Mouse (Mus musculus) layer of hippocampus, adult 11-12 months (tissue): ENCODE measurements at regions not wholly inside any gene's neighbourhood (a gene's known extent, or its start where the extent isn't known, plus 50 kb on each side); places are given as distances from the start of the nearest gene placed in this dataset.

Experiments used
- DNase-seq: peaks from one replicate; pipeline ENCODE4 v3.0.0; 2022; ENCODE audit warnings: low spot score

- DNase-seq, result peak; percentile 33
These were observed 283.6 kb upstream of the Klf4 start for GRCm38 (mm10) chr4:55815832-55816231.

GRCm38 (mm10) chr4:55812846-55813245 is 280.6 kb upstream of the Klf4 start:
- DNase-seq, result no peak

- no peak for DNase-seq
These were observed 279.4 kb upstream of the Klf4 start for GRCm38 (mm10) chr4:55811656-55812055.

DNA sequence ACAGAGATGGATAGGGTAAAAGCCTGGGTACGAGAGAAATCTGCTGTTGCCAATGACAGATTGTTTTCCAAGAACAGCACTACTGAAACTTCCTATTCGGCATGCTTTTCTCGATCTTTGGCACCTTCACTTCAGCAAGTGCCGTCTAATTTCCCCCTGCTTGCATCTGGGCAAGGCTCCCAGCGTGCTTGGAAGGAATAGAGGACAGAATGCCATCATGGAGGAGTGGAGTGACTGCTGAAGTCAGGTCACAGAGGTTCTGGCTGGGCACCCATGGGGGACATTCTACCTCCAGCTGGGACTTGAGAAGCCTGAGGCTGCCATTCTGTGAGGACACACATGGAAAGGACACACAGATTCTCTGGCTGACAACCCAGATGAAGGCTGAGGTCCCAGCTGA is 276.2 kb upstream of the Klf4 start:
- no peak for DNase-seq

DNA sequence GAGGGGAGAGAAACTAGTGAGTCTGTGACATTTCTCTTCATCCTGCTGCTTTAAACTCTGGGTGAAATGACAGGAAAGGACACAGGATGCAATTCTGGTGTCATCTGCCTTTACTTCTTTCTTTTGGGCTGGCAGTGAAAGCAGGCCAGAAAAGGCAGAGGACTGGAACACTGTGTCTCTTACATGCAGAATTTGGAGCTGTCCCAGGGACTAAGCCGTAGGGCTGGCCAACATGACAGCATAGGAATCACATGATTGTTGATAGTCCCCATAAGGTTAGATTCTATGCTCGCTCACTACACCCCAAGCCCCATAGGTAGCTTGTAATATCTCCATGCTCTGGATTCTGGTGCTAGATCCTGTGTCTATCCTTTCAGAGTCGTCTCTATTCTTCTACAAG is 274.5 kb upstream of the Klf4 start:
- DNase-seq, result no peak

DNA sequence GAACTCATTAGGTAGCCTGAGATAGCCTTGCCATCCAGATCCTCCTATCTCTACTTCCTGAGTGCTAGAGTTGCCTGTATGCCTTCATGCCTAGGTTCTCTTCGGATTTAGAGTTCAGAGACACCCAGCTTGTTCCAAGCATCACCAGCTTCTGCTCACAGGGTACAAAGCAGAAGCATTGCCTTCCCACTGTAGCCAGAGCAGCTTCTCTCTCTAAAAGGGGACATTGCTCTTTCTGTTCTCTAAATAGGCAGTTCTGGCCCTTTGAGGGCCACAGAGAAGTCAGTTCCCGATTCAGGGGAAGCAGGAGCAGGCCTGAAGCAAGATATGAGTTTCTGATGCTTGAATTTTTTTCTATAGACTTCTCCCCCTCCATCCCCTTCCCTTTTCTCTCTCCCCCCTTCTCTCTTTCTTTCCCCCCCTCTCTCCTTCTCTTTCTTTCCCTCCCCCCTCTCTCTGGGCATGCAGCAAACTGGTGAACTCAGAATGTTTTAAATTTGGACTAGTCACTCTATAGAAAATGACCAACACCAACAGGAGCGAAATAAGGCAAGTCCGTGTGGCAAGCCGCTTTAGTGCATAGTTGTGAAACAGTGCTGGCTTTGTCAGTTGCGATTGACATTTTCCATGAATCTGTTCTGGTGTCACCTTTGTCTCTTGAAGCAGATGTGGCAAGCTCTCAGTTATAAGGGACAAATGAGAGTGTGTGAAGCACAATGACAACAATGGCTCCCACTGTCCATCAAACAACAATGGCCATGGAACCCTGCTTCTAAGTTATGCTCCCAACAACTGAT is 273.2 kb upstream of the Klf4 start:
- DNase-seq, result no peak

DNA sequence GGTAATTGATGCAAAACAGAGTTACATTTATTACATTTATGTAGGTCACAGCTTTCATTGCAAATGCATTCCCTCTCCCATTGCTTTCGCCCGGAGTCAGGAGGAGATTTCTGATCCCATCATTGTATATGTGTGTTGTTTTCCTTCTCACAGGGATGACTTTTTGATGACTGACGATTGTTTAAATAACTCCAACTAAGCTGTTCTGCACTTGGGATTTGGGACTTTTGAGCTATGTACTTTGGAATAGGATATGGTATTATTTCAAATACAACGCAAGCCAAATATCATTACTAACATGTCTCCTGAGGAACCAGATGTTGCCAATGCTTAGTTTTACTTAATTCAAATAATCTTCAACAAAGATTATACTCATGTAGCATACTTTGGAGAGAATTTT is 269.8 kb upstream of the Klf4 start:
- no peak for DNase-seq

GRCm38 (mm10) chr4:55798099-55798498 is 265.8 kb upstream of the Klf4 start:
- DNase-seq, result no peak

DNA sequence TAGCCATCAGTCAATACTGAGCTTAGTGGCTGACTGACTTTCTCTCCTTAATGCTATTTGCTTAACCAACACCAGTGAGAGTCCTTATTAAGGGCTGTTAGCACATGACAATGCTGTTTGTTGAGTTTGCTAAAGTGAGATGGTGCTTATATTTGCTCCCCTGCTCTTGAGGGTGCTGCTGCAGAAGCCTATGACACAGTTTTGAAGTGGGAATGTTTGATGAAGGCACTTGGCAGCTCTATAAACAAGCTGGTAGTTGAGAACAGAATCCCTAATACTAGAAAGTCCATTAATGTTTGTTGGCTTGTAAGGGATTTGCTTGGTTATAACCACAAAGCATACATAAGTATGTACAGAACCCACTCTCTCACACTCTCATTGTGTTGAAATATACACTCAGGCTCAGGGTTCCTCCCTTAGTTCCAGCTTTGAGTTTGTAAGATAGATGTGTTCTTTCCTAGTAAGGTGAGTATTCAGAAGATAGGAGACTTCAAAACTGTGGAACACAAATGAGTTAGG is 249.1 kb upstream of the Klf4 start:
- DNase-seq, result no peak

- peak; percentile 60 for DNase-seq
These were observed 247.3 kb upstream of the Klf4 start for GRCm38 (mm10) chr4:55779581-55779980.

GRCm38 (mm10) chr4:55775858-55776257 is 243.6 kb upstream of the Klf4 start:
- DNase-seq, result no peak

DNA sequence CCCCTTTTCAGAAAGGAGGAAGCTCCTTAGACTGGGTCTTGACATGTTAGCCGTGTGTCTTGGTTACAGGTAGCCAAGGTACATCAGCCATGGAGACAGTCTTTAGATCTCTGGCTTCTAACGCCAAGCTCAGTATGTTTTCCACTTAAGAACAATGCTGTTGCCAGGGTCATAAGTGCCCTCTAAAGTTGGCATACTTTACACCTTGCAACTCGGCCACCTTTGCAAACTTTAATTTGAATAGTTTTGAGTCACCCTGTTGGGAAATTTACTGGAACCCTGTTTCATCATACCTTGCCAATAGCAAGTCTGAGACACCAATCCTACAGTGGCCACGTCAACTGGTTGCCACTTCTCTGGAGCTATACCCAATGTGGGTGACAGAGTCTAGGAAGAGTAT is 242.3 kb upstream of the Klf4 start:
- DNase-seq, result no peak

GRCm38 (mm10) chr4:55769656-55770055 is 237.4 kb upstream of the Klf4 start:
- DNase-seq, result no peak

DNA sequence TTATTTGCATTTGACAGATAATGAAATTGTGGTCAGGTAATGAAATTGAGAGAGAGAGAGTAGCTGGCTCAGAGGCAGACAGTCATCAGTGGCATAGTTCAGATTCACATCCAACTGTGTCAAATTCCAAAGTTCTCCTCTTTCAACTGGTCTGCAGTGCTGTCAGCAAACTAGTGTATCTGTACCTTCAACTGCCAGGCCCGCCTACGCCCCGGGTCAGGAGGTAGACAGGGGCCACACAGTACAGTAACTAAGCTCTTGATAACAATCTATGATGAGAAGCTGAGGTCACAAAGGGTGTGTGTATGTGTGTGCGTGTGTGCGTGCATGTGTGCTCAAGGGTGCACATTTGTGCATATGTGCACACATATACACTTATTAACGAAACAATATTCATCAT is 236.1 kb upstream of the Klf4 start:
- no peak for DNase-seq

GRCm38 (mm10) chr4:55767133-55767532 is 234.9 kb upstream of the Klf4 start:
- DNase-seq, result no peak

GRCm38 (mm10) chr4:55765780-55766179 is 233.5 kb upstream of the Klf4 start:
- no peak for DNase-seq

GRCm38 (mm10) chr4:55763112-55763511 is 230.8 kb upstream of the Klf4 start:
- no peak for DNase-seq

DNA sequence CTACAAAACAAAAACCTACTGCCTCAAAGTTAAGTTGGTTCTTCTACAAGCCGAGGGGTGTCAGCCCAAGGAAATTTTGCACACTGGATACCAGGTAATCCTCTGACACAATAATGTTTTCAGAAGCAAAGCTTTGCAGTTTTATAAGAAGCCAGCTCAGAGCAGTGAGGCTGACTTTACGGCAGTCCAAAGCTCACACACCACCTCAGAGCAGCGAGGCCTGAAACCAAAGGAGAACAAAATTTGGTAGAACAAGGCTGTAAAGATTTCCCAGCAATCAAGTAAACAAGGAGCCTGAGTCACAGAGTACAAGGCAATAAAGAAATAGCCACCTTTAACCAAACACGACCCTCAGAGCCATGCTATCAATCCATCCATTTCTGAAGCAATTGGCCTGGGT is 230.1 kb upstream of the Klf4 start:
- no peak for DNase-seq

DNA sequence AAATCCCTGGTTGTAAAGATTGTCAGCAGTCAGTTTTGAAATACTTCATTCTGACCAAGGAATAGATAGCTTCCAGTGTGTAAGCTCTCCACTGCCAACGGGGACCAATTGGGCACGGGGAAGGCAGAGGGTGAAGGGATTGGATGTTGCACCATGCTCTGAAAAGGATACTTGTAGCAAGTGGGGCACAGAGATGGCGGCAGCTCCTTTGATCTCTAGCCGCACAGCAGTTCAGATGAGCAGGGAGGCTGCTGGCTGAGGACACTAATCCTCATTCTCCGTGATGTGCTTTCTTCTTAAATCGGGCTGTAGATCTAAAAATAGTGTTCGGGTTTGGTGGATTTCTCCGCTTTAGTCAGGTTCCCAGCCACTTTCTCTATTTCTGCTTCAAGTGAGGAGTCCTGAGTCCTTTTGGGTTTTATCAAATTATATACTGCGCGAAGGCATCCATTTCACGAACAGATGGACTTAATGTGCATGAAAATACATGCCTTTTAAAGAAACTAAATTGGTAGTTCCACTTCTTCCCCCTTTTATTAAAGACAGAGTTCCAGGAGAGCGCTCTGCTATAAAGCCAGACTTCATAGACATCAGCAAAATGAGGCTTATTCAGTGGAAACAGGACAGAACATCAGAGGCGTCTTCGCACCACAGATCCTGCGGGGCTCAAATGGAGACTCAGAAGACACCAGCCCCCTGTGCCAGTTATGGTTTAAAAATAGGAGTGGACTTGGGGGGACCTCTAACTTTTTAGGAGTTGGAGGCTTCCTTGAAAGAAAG is 225.1 kb upstream of the Klf4 start:
- DNase-seq, result no peak

DNA sequence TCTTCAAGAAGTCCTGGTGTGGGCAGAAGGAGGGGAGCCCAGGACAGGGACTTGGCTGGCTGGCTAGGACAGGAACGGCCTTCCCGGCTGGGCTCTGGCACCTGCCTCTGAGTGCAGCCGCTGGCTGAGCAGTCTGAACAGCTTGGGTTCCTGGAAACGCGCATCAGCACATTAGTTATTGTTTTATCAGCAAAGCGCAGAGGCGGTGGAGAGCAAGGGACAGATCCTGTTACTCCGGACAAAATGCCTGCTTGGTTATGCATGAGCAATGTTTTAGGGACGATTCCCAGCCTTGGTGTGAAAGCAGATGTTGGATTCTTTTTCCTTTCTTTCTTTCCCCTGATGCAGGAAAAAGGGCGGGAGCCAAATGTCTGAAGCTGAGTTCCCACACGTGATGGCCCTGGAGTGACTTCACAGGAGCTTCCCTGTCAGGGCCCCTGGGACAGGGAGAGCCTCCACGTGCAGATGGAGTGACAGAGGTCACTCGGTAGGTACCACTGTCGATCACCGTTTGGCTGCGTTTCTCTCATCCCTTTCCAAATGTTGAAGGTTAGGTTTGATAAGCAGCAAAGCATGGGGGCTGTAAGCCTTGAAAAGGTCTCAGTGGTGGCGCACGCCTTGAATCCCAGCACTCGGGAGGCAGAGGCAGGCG is 217.8 kb upstream of the Klf4 start:
- no peak for DNase-seq

DNA sequence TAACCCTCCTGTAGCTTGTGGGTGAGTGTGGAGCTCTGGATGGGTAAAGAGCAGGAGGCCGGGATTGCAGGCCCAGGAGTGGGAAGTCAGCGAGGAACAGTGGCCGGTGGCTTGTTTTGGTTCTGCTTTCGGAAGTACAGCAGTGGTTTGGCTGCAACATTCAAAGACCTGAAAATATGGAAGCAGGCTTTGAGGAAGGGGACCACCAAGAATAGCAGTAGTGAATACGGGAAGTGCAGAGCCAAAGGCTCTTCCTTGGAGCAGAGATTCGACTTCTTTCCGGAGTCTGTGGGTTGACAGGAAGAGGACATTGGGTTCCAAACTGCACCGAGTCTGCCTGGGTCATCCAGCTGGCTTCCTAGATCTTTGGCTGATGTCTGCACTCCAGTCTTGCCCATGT is 209.1 kb upstream of the Klf4 start:
- DNase-seq, result peak; percentile 39

GRCm38 (mm10) chr4:55740062-55740461 is 207.8 kb upstream of the Klf4 start:
- DNase-seq, result no peak

GRCm38 (mm10) chr4:55738714-55739113 is 206.4 kb upstream of the Klf4 start:
- DNase-seq, result no peak
